Mouse (Mus musculus) limb, embryonic 14.5 days (tissue): ENCODE measurements around the gene AC109138.7. TPM values are rescaled to one million over a fixed set of nuclear protein-coding genes. Genes with fewer than 3 reads are reported as not detected.

Experiments used
- ATAC-seq: fragments of 200-750 bp; cut with Nextera tagmentation; 2 replicates; pipeline ENCODE4 v1.8.0; 2017; ENCODE audit warnings: low read depth, moderate number of reproducible peaks, moderate TSS enrichment; ENCODE audit not compliant: low FRiP score
- DNase-seq: peaks from one replicate; pipeline ENCODE4 v3.0.0-alpha.2; 2015; ENCODE audit warnings: low spot score
- H3K27ac ChIP-seq: fragments of 300-500 bp; sonication (generic); replicated peaks from 2 replicates; pipeline ENCODE4 v1.5.1; 2014; ENCODE audit warnings: low read depth, mild to moderate bottlenecking, low read length, moderate library complexity, mixed read lengths
- H3K27me3 ChIP-seq: fragments of 300-500 bp; sonication (generic); 2 replicates; pipeline ENCODE4 v1.6.1; 2014; ENCODE audit warnings: low read length, mixed read lengths; ENCODE audit not compliant: control insufficient read depth, insufficient read depth
- H3K36me3 ChIP-seq: fragments of 300-500 bp; sonication (generic); 2 replicates; pipeline ENCODE4 v1.6.1; 2014; ENCODE audit warnings: mild to moderate bottlenecking, low read length, moderate library complexity, mixed read lengths; ENCODE audit not compliant: control insufficient read depth, insufficient read depth
- H3K4me1 ChIP-seq: fragments of 300-500 bp; sonication (generic); 2 replicates; pipeline ENCODE4 v1.6.1; 2014; ENCODE audit warnings: antibody characterized with exemption, low read length, mixed read lengths; ENCODE audit not compliant: control insufficient read depth, insufficient read depth
- H3K4me2 ChIP-seq: fragments of 300-500 bp; sonication (generic); replicated peaks from 2 replicates; pipeline ENCODE4 v1.6.1; 2014; ENCODE audit warnings: low read depth, mild to moderate bottlenecking, low read length, moderate library complexity; ENCODE audit not compliant: severe bottlenecking
- H3K4me3 ChIP-seq: fragments of 300-500 bp; sonication (generic); replicated peaks from 2 replicates; pipeline ENCODE4 v1.5.1; 2014; ENCODE audit warnings: low read length
- H3K9ac ChIP-seq: fragments of 300-500 bp; sonication (generic); 2 replicates; pipeline ENCODE4 v1.6.1; 2014; ENCODE audit warnings: mild to moderate bottlenecking, low read depth, low read length, moderate library complexity; ENCODE audit not compliant: severe bottlenecking
- H3K9me3 ChIP-seq: fragments of 300-500 bp; sonication (generic); 2 replicates; pipeline ENCODE4 v1.6.1; 2016; ENCODE audit warnings: low read length; ENCODE audit not compliant: control insufficient read depth
- POLR2A ChIP-seq: fragments of 200-500 bp; IDR thresholded peaks from 2 replicates; pipeline ENCODE4 v1.8.0; 2012; ENCODE audit warnings: inconsistent platforms, mild to moderate bottlenecking, moderate library complexity, borderline replicate concordance; ENCODE audit not compliant: insufficient read depth, insufficient read length; ENCODE audit errors: extremely low read depth
- WGBS: fragments of 180-500 bp; shearing (Covaris S2); extraction: QIAGEN DNeasy Blood & Tissue Kit; methylation state at CpG from one replicate; pipeline ENCODE4 v1.1.7; 2014; 5-methylcytosine and 5-hydroxymethylcytosine counted together
- polyA plus RNA-seq, 2 experiments: library from polyadenylated mRNA; depleted of rRNA in 1 of 2; stranded (reverse) in 1 of 2; unstranded in 1 of 2; fragments of >200 nt; fragmentation: Nextera tagmentation in 1 of 2; extraction: Ambion mirVana in 1 of 2; gene quantifications; 2 replicates each; pipeline versions ENCODE4 v1.2.1 to v1.2.3; 2012 to 2014

Gene AC109138.7
- polyA plus RNA-seq, 2 experiments = 0.83 TPM; not detected in 1

DNA sequence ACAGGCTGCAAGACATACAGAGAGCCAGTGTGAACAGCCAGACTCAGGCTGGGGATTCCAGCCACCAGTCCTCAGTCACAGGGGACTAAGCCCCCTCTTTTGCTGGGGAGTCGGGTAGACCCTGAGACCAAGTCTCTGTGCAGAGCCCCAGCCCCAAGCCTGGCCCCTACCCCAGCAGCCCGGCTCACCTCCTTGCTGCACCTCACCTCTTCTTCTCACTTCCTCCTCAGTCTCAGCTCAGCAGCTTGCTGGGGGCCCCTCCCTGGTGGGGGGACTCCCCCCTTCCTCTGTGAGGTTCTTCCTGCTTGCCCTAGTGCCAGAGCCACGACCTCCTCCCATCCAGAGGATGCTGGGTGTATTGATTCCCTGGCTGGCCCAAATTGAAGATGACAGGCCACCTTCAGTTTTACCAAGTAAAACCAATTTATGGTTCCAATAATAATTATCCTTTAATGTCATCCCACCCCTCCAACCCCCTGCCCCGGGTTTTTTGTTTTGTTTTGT is 23.3 kb upstream of the AC109138.7 start, which contains the start of gene Tbc1d10c:
Gene Tbc1d10c, minus strand, starts transcription at position 454 of the 504 bp plus-strand sequence.
- H3K4me3 ChIP-seq = peak within 1 kb of the TSS; percentile 97
- no peak for DNase-seq
- TF ChIP-seq POLR2A = no peak
- ATAC-seq = no peak
- H3K4me2 ChIP-seq = peak within 1 kb of the TSS; percentile 87
- H3K9ac ChIP-seq = peak within 1 kb of the TSS; percentile 97
- no peaks in the 10 kb centered on the region for H3K27me3 ChIP-seq
- peak within 1 kb of the TSS; percentile 93 for H3K27ac ChIP-seq
- H3K9me3 ChIP-seq = no peaks in the 10 kb centered on the region
- H3K36me3 ChIP-seq = peaks cover 29% of the 10 kb centered on the region
- WGBS = 45% methylated on average over 4 of the region's 4 CpGs
- peaks cover 15% of the 10 kb centered on the region for H3K4me1 ChIP-seq

GRCm38 (mm10) chr19:4191528-4192250 is 22.5 kb upstream of the AC109138.7 start, which contains the start of gene Ppp1ca:
TSS of gene Ppp1ca (plus strand) at chr19:4192065.
- Histone ChIP-seq H3K9me3 (no peaks in the 10 kb centered on the region), H3K9ac (peak within 1 kb of the TSS; percentile 97), H3K4me2 (peak within 1 kb of the TSS; percentile 87), H3K27ac (peak within 1 kb of the TSS; percentile 93), H3K36me3 (peaks cover 38% of the 10 kb centered on the region), H3K27me3 (no peaks in the 10 kb centered on the region), H3K4me3 (peak within 1 kb of the TSS; percentile 97), H3K4me1 (peaks cover 15% of the 10 kb centered on the region)
- DNase-seq (peak; percentile 94), ATAC-seq (peak; percentile 91)
- TF ChIP-seq POLR2A = peak; percentile 96
- WGBS = 3% methylated on average over 35 of the region's 47 CpGs

DNA sequence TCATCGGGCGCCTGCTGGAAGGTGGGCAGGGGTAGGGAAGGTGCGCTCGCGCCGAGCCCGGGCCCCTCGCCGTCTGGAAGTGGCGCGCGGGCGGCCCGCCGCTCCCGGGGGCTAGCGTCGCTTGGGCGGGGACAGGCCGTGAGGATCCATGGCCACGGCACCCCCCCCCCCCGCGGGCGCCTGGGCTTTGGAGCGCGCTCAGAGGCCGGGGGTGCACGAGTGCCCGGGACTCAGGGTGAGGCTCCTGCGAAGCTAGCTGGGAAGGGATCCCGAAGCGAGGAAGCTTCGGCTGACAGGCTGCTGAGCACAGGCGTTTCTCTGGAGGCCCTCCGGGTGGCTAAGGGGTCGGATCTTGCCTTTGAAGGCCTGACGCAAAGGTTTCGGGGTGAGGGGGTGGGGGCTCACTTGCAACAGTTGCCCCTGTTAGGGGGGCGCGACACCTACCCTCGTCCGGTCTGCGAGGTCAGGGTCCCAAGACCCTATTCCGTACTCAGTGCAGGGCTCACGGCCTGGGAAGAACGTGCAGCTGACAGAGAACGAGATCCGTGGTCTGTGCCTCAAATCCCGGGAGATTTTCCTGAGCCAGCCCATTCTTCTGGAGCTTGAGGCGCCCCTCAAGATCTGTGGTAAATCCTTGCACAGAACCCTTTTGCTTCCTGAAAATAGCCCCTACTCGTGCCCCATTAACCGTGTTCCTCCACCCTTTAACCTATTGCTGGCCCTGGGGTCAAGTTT is 21.7 kb upstream of the AC109138.7 start:
- no peaks in the 10 kb centered on the region for H3K27me3 ChIP-seq
- WGBS = under 1% methylated on average over 41 of the region's 52 CpGs
- ATAC-seq = no peak; the same call in 1 of the 2 replicates
- H3K9ac ChIP-seq = peak overlapping the region; percentile 97
- peaks cover 15% of the 10 kb centered on the region for H3K4me1 ChIP-seq
- H3K4me3 ChIP-seq = peak overlapping the region; percentile 97
- H3K4me2 ChIP-seq = peak overlapping the region; percentile 87
- no peak for DNase-seq
- H3K9me3 ChIP-seq = no peaks in the 10 kb centered on the region
- H3K27ac ChIP-seq = peak overlapping the region; percentile 93
- H3K36me3 ChIP-seq = peaks cover 45% of the 10 kb centered on the region
- no peak for TF ChIP-seq POLR2A

- H3K36me3 ChIP-seq = peaks cover 52% of the 10 kb centered on the region
- 61% methylated on average over 6 of the region's 6 CpGs for WGBS
- no peak for ATAC-seq
- no peak for DNase-seq
- peaks cover 15% of the 10 kb centered on the region for H3K4me1 ChIP-seq
- H3K9ac ChIP-seq = peak overlapping the region; percentile 97
- H3K27me3 ChIP-seq = no peaks in the 10 kb centered on the region
- peak overlapping the region; percentile 87 for H3K4me2 ChIP-seq
- peak overlapping the region; percentile 97 for H3K4me3 ChIP-seq
- no peak overlapping the region for H3K27ac ChIP-seq
- H3K9me3 ChIP-seq = no peaks in the 10 kb centered on the region
- no peak for TF ChIP-seq POLR2A
Measured at GRCm38 (mm10) chr19:4193129-4193528, 21.0 kb upstream of the AC109138.7 start.

DNA sequence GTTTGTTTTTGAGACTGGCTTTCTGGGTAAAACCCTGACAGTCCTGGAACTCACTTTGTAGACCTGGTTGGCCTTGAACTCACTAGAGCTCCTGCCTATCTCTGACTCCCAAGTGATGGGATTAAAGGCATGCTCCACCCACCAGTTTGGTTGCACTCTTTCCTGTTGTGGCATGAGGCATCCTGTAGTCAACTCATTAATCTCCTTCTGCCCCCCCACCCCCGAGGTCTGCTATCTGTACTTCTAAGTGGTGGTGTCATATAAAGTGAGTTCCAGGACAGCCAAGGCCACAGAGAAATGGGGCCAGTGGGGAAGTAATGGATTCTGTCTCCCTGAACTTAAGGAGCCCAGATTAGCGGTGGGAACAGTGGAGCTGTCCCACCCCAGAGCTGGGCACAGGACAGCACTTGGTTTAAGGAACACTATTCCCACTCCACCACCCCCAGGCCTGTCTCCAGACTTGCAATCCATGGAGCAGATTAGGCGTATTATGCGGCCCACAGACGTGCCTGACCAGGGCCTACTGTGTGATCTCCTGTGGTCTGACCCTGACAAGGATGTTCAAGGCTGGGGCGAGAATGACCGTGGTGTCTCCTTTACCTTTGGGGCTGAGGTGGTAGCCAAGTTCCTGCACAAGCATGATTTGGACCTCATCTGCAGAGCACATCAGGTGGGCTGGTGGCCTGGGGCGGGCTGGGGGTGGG is 20.0 kb upstream of the AC109138.7 start:
- H3K27me3 ChIP-seq = no peaks in the 10 kb centered on the region
- H3K4me2 ChIP-seq = no peak overlapping the region
- DNase-seq (no peak), ATAC-seq (no peak)
- no peaks in the 10 kb centered on the region for H3K9me3 ChIP-seq
- H3K9ac ChIP-seq = no peak overlapping the region
- WGBS = 82% methylated on average over 8 of the region's 8 CpGs
- no peak for TF ChIP-seq POLR2A
- no peak overlapping the region for H3K27ac ChIP-seq
- no peak overlapping the region for H3K4me3 ChIP-seq
- peaks cover 62% of the 10 kb centered on the region for H3K36me3 ChIP-seq
- peaks cover 15% of the 10 kb centered on the region for H3K4me1 ChIP-seq
